Mouse (Mus musculus) c-Kit-positive CD71-positive TER-119-positive erythroid progenitor cells, embryonic 14.5 days (primary cell): Measurements from ENCODE around the gene Fuk.
"Not testable (repeated sequence)": the region's sequence is repeated elsewhere in the genome, so short reads cannot be mapped to it uniquely, and the experiment has no call there.

Source experiments
- DNase-seq: peaks from one replicate; pipeline ENCODE4 v3.0.0-alpha.2; 2013; ENCODE audit warnings: low spot score

Fuk gene

DNA sequence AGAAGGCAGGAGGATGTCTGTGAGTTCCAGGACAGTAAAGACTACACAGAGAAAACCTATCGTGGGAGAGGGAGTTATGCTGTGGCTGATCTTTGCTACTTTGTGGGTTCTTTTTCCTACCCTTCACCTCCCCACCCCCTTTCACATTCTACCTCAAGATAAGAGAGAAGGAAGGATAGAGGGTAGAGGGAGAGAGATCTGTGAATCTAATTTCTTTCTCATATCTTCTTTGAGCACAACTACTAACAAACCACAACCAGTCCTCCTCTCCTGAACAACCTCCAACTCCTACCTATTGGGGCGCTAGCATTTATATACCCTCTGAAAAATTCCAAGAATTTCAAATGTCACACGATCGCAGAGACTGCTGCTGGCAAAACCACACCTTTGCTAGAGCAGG lies 24.4 kb downstream of the Fuk start:
- peak; percentile 29 for DNase-seq

DNA sequence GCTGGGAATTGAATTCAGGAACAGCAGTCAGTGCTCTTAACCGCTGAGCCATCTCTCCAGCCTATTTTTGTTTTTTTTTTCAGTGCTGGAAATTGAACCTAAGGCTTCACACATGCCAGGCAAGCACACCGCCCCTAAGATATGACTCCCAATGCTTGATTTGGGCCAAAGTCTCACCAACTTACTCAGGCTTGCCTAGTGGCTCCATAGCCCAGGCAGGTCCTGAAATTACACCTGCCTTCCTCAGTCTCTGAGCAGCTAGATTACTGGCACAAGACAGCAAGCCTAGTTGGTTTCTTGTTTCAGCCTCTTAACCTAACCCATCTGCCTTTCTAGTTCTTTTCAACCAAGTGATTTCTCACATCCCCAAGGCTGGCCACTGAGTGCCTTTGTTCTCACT lies 31.8 kb downstream of the Fuk start:
- DNase-seq, result no peak

DNA sequence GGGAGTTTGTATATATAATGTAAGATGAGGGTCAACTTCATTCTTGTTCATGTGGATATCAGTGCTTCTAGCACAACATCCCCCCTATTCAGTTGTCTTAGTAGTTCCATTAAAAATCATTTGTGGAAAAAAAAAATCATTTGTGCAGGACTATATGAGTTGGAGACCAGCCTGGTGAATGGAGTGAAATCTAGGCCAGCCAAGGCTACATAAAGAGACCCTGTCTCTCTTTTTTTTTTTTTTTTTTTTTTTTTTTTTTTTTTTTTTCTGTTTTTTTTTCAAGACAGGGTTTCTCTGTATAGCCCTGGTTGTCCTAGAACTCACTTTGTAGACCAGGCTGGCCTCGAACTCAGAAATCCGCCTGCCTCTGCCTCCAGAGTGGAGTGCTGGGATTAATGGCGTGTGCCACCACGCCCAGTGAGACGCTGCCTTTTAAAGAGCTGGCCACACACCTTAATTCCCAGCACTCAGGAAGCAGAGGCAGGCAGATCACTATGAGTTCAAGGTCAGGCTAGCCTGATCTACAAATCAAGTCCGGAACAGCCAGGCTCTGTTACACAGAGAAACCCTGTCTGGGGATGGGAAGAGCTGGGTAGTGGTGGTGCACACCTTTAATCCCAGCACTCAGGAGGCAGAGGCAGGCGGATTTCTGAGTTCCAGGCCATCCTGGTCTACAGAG lies 40.8 kb downstream of the Fuk start:
- not testable (repeated sequence) for DNase-seq

DNA sequence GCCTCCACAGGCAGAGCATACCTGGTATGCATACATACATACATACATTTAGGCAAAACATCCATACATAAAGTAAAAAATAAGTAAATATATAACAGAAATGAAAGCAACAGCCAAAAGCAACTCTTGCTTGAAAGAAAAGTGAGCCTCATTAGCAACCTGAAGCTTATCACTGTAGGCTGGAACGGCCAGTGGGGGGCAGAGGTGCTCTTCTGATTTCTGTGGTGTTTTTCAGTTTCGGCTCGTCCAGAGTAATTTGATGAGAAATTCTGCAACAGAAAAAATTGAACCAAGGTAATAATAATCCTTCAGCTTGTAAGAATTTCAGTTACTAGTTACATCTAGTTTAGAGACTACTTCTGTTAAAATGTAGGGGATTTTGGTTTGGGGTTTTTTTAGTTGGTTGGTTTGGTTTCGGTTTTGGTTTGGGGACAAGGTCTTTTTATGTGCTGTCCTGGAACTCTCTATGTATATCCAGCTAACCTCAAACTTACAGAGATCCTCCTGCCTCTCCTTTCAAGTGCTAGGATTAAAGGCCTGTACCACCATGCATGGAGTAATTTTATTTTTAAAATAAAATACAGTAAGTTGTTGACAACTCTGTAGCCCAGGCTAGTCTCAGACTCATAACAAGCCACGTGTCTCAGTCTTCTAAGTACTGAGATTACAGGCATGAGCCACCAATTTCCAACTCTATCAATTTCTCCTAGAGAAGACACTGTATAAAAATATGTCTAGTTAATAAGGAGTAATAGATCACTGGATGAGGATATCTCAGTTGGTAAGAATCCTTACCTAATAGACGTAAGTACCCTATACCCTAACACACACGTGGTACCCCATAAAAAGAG lies 42.4 kb downstream of the Fuk start:
- peak; percentile 37 for DNase-seq

DNA sequence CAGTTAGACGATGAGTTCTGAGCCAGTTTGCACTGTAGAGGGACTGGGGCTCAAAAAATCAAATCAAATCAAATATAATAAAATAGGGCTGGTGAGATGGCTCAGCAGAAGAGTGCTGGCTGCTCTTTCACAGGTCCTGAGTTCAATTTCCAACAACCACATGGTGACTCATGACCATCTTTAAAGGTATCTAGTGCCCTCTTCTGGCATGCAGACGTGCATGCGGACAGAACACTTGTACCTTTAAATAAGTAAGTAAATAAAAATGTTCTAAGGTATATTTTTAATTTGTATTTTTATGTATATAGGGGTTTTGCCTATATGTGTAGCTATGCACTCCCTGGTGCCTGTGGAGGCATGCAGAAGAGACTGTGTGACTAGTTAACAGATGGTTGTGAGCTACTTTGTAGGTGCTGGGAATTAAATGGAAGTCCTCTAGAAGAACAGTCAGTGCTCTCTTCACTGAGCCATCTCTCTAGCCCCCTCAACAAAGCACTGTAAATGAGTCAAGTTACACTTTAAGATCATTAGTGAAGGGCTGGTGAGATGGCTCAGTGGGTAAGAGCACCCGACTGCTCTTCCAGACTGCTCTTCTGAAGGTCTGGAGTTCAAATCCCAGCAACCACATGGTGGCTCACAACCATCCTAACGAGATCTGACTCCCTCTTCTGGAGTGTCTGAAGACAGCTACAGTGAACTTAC lies 45.4 kb downstream of the Fuk start:
- no peak for DNase-seq

DNA sequence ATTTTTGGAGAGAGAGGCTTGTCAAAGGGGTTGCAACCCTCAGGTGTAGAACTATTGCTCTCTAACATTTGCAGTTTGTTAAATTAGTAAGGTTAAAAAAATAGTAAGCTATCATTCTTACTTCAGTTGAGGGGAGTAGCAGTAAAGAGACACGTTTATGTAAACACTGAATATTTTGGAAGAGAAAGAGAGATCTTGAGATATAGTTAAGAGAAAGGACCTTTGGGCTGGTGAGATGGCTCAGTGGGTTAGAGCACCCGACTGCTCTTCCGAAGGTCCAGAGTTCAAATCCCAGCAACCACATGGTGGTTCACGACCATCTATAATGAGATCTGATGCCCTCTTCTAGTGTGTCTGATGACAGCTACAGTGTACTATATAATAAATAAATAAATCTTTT lies 46.2 kb downstream of the Fuk start:
- DNase-seq, result not testable (repeated sequence)

DNA sequence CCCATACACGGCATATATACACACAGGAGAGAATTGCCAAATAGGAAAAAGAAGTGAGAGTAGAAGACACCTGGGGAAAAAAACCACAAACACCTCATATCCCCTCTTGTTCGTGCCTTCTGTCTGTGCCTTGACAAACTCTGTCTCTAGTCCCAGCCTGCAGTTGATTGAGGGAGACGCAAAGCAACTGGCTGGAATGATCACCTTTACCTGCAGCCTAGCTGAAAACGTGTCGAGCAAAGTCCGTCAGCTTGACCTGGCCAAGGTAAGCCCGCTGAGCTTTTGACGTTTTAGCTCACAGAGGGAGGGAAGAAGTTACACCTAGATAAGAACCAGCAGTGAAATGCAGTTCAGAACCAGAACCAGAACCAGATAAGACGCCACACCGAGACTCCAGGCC lies 51.1 kb downstream of the Fuk start:
- no peak for DNase-seq

DNA sequence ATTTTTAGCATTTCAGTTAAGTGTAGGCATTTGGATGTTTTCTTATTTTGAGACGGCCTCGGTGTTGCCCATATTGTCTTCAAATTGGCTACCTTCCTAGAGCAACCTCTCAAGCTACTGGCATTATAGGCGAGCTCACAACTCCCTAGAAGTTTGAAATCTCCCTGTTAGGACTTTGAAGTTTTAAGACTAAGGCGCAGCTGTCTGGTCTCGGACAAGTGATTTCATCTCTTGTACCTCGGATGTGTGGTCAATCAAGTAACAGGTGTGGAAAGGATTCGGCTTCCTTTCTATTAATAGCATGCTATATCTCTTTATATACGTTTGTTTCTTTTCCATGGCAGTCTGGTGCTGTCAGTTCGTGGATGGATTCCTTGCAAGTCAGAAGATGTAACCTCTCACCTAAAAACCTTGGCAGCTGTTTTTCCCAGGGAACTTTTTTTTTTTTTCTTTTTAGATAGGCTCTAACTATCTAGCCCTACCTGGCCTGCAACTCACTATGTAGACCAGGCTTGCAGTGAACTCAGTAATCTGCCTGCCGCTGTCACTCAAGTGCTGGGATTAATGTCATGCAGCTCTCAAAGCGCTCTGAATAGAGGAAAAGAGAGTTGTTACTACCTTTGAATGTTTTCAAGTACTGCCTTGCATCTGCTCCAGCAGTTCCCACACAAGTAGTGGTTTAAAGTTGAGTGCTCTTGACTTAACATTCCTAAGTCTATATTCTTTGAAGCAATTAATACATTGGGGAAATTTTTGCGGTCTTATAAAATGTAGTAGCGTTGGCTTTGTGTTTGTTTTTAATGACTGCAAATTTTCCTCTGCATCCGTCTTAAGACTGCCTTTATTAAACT lies 54.4 kb downstream of the Fuk start:
- DNase-seq, result no peak

DNA sequence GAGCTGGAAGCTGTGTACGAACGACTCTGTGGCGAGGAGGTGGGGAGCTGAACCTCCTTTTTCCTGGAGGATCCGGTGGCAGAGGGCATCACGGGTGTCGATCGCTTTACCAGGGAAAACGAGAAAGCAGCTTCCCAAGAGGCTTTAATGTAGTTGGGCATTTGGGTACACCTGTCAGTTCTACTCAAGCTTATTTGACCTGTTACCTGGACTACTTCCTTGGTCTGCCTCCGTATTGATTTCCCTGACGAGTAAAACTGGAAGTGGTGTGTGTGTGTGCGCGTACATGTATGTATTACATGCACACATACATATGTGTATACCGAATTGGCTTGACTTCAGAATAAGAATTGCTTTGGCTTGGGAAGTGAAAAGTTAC lies 55.1 kb downstream of the Fuk start:
- DNase-seq, result no peak

DNA sequence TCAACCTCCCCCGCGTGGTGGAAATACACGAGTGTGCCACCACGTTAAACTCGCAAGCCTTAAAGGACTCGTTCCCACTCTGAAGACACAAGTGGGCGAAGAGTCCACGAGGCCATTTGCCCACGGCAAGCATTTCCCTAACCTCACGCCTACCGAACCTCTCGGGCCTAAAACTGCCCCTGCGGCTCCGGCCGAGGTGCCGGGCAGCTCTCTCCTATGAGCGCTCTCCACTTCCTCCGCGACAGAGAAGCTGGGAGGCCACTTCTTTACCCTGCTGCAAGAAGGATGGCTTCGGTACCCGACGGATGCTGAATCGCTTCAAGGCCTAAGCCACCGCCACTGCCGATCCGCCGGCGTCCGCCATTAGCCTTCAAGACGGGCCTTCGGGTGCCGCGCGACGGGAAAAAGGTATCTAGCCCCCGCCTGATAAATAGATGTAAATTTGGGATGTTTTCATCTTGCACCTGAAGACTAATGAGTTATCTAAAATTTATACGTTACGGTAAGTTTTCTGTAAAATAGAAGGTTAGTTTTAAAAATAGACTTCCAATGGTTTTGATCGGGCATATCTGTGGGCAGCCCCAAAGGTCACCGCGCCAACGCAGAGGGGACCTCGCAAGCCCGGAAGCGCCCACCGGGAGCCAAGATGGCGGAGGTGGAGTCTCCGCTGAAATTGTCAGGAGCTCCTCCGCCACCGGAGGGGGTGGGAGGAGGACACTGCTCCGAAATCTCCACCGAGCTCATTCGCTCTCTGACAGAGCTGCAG lies 55.7 kb downstream of the Fuk start, which contains the start of the genes Cog4 and Sf3b3:
TSS of gene Cog4 (plus strand) at position 196 of the 766 bp plus-strand sequence.
TSS of gene Sf3b3 (minus strand) at position 383 of the 766 bp plus-strand sequence.
- DNase-seq, result peak; percentile 87

DNA sequence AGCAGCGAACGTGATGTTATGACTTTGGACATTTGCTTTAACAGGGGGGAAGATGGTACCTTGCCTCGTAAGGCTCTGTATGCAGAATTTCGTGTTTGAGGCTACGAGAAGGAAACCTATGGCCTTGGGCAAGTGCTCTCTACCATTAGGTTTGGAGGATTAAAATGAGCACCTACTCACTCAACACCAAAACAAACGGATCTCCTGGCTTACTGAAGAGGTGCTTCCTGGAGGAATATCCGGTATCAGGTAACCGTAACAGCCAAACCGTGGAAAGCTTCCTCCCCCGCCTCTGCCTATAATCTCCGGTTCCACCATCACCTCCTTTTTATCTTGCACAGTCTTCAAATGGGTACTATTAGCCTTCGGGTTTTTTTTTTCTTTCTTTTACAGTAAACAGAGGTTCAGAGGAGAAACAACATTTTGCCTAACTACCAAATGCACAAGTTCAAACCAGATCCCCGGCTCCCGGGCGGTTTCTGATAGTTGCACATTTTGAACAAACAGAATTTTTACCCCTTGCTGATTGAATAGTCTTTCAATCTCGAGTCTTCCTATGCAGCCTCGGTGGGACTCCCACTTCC lies 56.4 kb downstream of the Fuk start:
- DNase-seq, result peak; percentile 40

DNA sequence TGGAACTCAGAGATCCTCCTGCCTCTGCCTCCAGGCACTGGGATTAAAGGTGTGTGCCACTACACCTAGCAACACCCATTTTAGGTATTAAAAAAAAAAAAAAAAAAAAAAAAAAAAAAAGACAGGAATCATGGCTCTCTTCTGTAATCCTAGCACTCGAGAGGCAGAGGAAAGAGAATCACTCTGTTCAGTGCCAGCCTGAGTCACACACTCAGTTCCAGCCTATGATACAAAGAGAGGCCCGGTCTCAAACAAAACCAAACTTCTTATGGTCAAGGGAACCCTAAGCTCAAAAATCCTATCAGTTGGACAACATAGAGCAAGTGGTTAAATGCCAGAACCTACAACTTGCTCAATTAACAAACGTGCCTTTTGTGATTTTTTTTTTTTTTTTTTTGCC lies 57.3 kb downstream of the Fuk start:
- DNase-seq, result no peak

DNA sequence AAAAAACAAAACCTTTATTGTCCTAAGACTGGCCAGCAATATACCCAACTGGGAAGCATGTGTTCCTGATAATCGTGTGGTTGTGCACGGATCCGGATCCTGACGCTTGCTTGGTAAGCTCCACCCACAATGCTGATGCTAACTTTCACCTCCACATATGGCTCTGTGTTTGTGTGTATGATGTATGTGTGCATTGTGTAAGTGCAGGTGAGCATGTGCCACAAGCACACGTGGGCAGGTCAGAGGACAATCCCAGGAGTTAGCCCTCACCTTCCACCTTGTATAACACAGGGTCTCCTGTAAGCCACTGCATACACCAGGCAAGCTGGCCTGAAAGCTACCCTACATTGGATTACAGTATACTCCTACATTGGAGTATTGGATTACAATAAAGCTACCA lies 59.1 kb downstream of the Fuk start:
- DNase-seq, result no peak

DNA sequence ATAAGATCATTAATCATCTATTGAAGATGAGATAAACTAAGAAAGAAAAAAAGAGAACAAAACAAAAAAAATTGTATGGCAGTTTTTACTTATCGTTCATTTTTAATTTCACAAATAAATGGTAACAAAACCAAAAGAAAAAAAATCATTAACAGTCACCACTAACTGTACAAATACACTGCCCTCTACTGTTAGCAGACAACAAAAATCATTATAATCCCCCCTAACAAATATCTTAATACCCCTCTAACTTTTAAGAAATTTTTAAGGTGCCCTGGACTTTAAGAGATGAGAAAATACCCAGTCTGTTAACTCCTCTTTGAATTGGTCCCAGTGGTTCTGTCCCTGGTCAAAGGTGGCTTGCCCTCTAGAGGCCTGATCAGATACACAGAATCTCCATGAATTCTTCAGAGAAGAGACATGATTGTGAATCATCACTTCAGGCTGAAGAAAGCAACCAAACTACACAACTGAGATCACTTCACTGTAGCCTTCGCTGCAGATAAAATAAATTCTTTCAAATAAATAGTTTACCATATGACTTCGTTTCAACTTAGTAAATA lies 60.2 kb downstream of the Fuk start:
- DNase-seq, result no peak
